Mouse (Mus musculus) testis, adult 2 months (tissue): ENCODE results near the gene Mrpl4. TPM values are rescaled to one million over a fixed set of nuclear protein-coding genes. Genes with fewer than 3 reads are reported as not detected.
"Not testable (repeated sequence)": the region's sequence is repeated elsewhere in the genome, so short reads cannot be mapped to it uniquely, and the experiment has no call there.

Experiments
- H3K27ac ChIP-seq: fragments of 200-500 bp; 2 replicates; pipeline ENCODE4 v1.5.1; 2012; ENCODE audit warnings: low read depth, low read length; ENCODE audit not compliant: control insufficient read depth, insufficient read depth
- H3K27me3 ChIP-seq: fragments of 200-500 bp; 2 replicates; pipeline ENCODE4 v1.6.1; 2012; ENCODE audit warnings: mild to moderate bottlenecking, low read length, moderate library complexity; ENCODE audit not compliant: control insufficient read depth, insufficient read depth
- H3K36me3 ChIP-seq: fragments of 200-500 bp; 2 replicates; pipeline ENCODE4 v1.6.1; 2012; ENCODE audit warnings: mild to moderate bottlenecking, low read length; ENCODE audit not compliant: control insufficient read depth, insufficient read depth
- H3K4me1 ChIP-seq: fragments of 200-500 bp; 2 replicates; pipeline ENCODE4 v1.6.1; 2012; ENCODE audit warnings: low read length; ENCODE audit not compliant: control insufficient read depth, insufficient read depth
- H3K4me3 ChIP-seq: fragments of 200-500 bp; 2 replicates; pipeline ENCODE4 v1.5.1; 2012; ENCODE audit warnings: low read depth, mild to moderate bottlenecking, low read length, moderate library complexity, mixed read lengths; ENCODE audit not compliant: control insufficient read depth
- CTCF ChIP-seq: fragments of 200-500 bp; IDR thresholded peaks from 2 replicates; pipeline ENCODE4 v1.5.1; 2012; ENCODE audit warnings: low read depth, mild to moderate bottlenecking, inconsistent platforms, low read length, moderate library complexity; ENCODE audit not compliant: control insufficient read depth, insufficient read depth, insufficient replicate concordance
- POLR2A ChIP-seq: fragments of 200-500 bp; IDR thresholded peaks from 2 replicates; pipeline ENCODE4 v1.6.1; 2012; ENCODE audit warnings: low read depth, mild to moderate bottlenecking, inconsistent platforms, low read length, moderate library complexity; ENCODE audit not compliant: control insufficient read depth
- polyA plus RNA-seq: library from polyadenylated mRNA; depleted of rRNA; stranded (reverse); fragments of >200 nt; gene quantifications from 2 replicates; pipeline ENCODE4 v1.2.3, GENCODE M21; 2012

Mrpl4 gene
- polyA plus RNA-seq, 1 experiment: 45.1 TPM

GRCm38 (mm10) chr9:21035586-21035985, 33.0 kb downstream of the Mrpl4 start:
- peaks cover 53% of the 10 kb centered on the region for H3K4me1 ChIP-seq
- H3K27me3 ChIP-seq: no peaks in the 10 kb centered on the region; the same call in 1 of the 2 replicates
- no peaks in the 10 kb centered on the region for H3K36me3 ChIP-seq
- no peak for TF ChIP-seq CTCF
- no peak for TF ChIP-seq POLR2A
- H3K4me3 ChIP-seq: no peak overlapping the region
- no peak overlapping the region for H3K27ac ChIP-seq

GRCm38 (mm10) chr9:21036161-21036560, 33.6 kb downstream of the Mrpl4 start:
- Histone ChIP-seq H3K27ac (no peak overlapping the region), H3K36me3 (no peaks in the 10 kb centered on the region), H3K4me1 (peaks cover 51% of the 10 kb centered on the region), H3K4me3 (no peak overlapping the region), H3K27me3 (no peaks in the 10 kb centered on the region; the same call in 1 of the 2 replicates)
- TF ChIP-seq POLR2A: no peak
- no peak for TF ChIP-seq CTCF

- TF ChIP-seq CTCF (no peak), POLR2A (no peak)
- H3K27me3 ChIP-seq: no peaks in the 10 kb centered on the region; the same call in 1 of the 2 replicates
- peaks cover 46% of the 10 kb centered on the region for H3K4me1 ChIP-seq
- no peaks in the 10 kb centered on the region for H3K36me3 ChIP-seq
- H3K4me3 ChIP-seq: peak overlapping the region; percentile 6; the same call in 1 of the 2 replicates
- H3K27ac ChIP-seq: no peak overlapping the region
Observed at GRCm38 (mm10) chr9:21036666-21037065, 34.1 kb downstream of the Mrpl4 start.

- H3K36me3 ChIP-seq: no peaks in the 10 kb centered on the region
- peaks cover 38% of the 10 kb centered on the region for H3K4me1 ChIP-seq
- no peak overlapping the region for H3K27ac ChIP-seq
- peak overlapping the region; percentile 35 for H3K4me3 ChIP-seq
- H3K27me3 ChIP-seq: no peaks in the 10 kb centered on the region; the same call in 1 of the 2 replicates
- TF ChIP-seq POLR2A (no peak), CTCF (no peak)
Observed at GRCm38 (mm10) chr9:21037481-21037891, 34.9 kb downstream of the Mrpl4 start.

GRCm38 (mm10) chr9:21039779-21040178, 37.2 kb downstream of the Mrpl4 start:
- H3K27me3 ChIP-seq: no peaks in the 10 kb centered on the region
- no peak overlapping the region for H3K4me3 ChIP-seq
- H3K4me1 ChIP-seq: peaks cover 24% of the 10 kb centered on the region
- TF ChIP-seq CTCF (no peak), POLR2A (no peak)
- H3K36me3 ChIP-seq: no peaks in the 10 kb centered on the region
- no peak overlapping the region for H3K27ac ChIP-seq

GRCm38 (mm10) chr9:21041308-21041707, 38.8 kb downstream of the Mrpl4 start:
- Histone ChIP-seq H3K4me1 (peaks cover 16% of the 10 kb centered on the region), H3K27me3 (no peaks in the 10 kb centered on the region), H3K27ac (no peak overlapping the region), H3K36me3 (no peaks in the 10 kb centered on the region), H3K4me3 (no peak overlapping the region)
- TF ChIP-seq CTCF (no peak), POLR2A (no peak)

GRCm38 (mm10) chr9:21043563-21043962, 41.0 kb downstream of the Mrpl4 start:
- no peaks in the 10 kb centered on the region for H3K36me3 ChIP-seq
- no peaks in the 10 kb centered on the region for H3K27me3 ChIP-seq
- H3K27ac ChIP-seq: no peak overlapping the region
- no peak overlapping the region for H3K4me3 ChIP-seq
- H3K4me1 ChIP-seq: peaks cover under 1% of the 10 kb centered on the region
- TF ChIP-seq POLR2A (no peak), CTCF (no peak)

GRCm38 (mm10) chr9:21044785-21045184, 42.2 kb downstream of the Mrpl4 start:
- H3K36me3 ChIP-seq, H3K27ac ChIP-seq, H3K4me3 ChIP-seq, H3K4me1 ChIP-seq, H3K27me3 ChIP-seq: not testable (repeated sequence)
